Mouse (Mus musculus) bone marrow, adult 2 months (tissue): ENCODE measurements around the gene Snx20.

Experiments
- CTCF ChIP-seq: fragments of 200-500 bp; IDR thresholded peaks from 2 replicates; pipeline ENCODE4 v1.5.1; 2011; ENCODE audit warnings: low read length, control low read depth; ENCODE audit not compliant: control insufficient read depth, insufficient read depth
- POLR2A ChIP-seq: fragments of 200-500 bp; IDR thresholded peaks from 2 replicates; pipeline ENCODE4 v1.6.1; 2011; ENCODE audit warnings: low read depth, mild to moderate bottlenecking, control low read depth, low read length, borderline replicate concordance; ENCODE audit not compliant: control insufficient read depth

- TF ChIP-seq CTCF (no peak), POLR2A (no peak)
Measured at GRCm38 (mm10) chr8:88666435-88666834, 30.5 kb upstream of the Snx20 start.
